Mouse (Mus musculus) gastrocnemius, adult 8-10 months (tissue): ENCODE measurements around the gene Wnt4. TPM values are rescaled to one million over a fixed set of nuclear protein-coding genes. Genes with fewer than 3 reads are reported as not detected.

Source experiments
- DNase-seq, 2 experiments: peaks; one replicate each; pipeline ENCODE4 v3.0.0; 2022; ENCODE audit warnings: low spot score in 2 of 2
- total RNA-seq, 4 experiments: library from RNA; stranded (reverse); gene quantifications; 2 replicates each; pipeline ENCODE4 v1.2.4; 2022

The Wnt4 gene
- total RNA-seq, 4 experiments from 2014 or later: 12.3 to 17.7 (median 14.3) TPM

DNA sequence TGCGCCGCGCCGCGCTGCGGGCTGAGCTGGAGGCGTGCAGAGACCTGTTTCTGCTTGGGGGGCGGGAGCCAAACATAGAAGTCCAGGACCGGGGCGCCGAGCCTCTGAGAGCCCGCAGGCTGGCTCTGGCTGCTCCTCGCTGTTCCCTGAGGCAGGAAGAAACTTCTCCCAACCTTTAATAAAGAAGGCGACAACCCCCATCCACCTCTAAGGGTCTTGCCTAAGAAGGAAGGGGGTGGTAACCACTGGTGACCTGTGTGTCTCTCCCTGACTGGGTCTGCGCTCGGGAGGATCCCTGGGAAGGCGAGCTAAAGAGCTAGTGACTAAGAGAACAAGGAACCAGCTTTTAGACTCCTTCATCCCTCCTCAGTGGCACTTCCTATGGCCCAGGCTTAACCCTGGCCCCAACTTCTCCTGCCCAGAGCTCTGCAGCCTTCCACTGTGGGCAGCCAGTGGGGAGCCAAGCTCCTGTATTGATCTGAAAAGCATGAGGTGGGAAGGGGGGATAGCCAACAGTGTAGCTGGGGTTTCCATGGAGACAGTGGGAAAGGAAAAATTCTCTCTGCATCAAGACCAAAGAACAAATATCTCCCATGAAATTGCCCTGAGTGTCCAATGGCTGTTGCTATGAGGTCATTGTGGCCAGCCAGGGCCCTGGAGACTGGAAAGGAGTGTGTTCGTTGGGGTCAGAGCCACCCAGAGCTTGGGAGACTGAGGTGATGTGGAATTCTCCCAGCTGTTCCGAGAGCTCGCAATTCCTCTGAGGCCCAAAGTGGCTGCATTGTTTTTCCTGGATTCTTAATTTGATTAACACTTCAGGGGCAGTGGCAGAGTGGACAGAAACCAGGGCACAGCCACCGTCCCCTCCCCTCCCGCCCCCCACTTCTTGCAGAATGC, 1.1 kb downstream of the Wnt4 start:
- DNase-seq: no peak

DNA sequence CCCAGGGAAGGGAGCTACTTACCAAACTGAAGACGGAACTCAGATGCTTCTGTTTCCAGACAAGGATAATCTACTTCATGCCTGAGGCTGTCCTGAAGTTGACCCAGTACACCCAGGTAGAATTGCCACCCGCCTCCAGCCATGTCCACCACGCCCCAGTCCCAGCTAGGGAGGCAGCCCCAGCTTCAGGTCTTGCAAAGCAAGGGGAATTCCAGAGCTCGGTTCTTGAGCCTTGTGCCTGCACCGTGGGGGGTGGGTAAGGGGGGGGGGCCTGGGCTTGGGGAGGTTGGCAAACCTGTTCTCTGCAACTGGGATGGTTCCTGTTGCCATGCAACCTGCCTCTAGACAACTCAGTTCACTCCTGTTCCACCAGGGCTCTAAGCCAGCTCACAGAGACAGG, 2.1 kb downstream of the Wnt4 start:
- no peak for DNase-seq

DNA sequence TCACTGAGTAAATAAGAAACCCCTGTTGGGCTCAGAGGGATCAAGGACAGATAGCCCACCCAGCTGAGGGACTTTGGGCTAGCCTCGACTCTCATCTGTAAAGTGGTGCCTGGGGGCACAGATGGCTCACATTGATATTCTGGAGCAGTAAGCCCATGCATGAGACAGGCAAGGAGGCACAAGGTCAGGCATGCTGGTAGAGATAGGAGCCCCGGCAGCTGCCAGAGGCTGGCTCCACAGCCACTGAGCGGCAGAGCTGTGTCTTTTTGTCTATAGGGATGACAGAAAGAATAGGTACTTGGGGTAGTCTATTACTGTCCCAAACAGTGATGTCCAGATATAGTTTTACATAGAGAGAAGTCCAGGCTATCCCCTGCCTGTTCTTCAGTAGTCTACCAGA, 4.0 kb downstream of the Wnt4 start:
- no peak for DNase-seq

DNA sequence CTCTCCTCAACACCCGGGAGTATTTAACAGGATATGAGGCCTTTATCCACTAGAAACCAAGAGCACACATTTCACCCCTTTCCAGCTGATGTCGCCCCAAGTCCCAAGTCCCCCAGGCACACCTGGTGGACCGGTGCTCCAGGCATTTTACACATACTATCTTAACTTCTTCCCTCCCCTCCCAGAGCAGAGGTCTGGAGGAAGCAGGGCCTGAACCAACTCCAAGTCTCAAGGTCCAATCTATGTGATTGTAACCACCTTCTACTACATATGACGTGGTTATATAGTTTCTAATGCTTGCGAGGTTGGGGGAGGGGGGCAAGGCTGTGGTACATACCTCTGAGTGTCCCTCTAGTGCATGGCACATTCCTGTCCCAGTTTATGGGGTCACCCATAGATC, 4.8 kb downstream of the Wnt4 start:
- no peak for DNase-seq

DNA sequence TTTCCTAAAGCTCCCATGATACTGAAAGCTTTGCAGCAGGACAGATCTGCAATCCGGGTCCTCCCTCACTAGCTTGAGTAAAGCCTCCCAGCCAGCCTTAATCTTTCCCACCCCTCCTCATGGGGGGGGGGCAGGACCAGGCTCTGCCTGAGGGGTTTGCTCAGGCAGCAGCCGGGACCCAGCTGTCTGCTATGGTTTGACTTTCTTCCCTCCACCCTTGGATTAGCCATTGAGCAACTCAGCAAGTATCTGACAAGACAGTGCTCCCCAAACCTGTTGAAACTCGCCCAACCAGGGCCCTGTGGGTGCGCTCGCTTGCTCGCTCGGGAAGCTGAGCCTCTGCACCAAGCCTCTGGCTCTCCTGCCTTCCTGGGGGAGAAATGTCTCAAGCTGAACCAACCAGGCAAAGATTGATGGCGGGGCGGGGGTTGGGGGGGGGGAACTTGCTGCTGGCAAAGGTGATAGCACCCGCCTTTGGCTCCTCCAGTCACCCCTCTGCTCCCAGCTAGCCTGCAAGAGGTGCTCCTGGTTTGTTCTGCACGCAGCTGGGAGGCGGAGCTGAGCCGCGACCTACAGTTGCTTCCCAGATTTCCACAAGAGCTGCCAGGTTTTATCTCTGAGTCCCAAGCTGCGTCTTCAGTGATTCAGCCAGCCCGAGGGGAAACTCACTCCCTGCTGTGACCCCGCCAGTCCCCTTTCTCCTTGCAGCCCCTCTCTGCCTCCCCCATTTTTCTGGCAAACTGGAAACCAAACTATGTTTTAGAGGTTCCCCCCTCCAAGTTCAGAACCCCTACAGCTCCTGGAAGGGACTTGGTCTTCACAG, 5.5 kb downstream of the Wnt4 start:
- no peak for DNase-seq

DNA sequence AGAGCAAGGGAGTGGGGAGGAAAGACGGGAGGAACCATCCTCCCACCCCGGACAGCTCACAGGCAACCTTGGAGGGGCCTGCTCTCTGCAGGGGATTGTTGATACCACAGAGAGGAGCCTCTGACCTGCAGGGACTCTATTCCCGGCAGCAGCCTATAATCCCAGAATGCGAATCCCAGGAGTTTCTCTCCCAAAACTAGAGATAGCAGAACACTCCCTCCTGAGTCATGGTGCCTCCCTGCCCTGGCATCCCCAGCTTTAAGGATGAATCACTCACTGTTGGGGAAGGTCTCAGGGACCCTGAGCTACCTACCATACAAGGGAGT, 6.1 kb downstream of the Wnt4 start:
- DNase-seq: no peak

DNA sequence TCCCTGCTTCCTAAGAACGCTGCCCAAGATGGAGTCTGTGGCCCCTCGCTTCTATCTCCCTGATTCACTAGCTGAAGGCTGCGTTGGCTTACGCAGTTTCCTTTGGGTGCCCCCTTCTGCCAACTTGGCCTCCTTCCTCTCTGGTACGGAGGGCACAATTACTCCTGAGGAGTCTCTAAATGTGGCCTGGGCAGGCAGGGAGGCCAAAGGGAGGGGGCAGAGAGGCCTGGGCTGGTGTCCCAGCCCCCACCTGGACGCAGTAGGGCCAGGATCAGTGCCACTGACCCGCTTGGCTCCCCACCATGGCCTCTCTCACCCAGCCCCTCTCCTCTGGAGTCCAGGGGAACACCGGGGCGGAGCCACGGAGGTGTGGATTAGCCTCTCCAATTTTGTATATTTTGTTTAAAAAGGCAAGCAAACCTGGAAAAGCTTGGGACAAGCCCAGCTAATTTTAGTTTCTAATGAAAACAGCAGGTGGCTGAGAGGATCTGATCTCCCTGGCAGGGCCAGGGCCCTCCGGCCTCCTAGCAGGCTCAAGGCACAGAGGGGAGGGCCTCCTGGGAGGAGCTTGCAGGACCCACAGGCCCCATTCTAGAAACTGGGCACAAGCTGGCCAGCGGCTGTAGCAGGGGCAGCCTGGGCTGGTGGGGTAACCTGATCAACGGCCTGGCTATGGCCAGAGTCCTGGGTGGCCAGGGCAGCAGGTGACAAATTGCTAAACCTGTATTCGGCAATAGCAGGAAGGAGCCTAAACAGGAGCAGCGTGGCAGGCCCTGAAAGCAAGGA, 8.8 kb downstream of the Wnt4 start:
- peak; percentile 52 to 74 for DNase-seq

DNA sequence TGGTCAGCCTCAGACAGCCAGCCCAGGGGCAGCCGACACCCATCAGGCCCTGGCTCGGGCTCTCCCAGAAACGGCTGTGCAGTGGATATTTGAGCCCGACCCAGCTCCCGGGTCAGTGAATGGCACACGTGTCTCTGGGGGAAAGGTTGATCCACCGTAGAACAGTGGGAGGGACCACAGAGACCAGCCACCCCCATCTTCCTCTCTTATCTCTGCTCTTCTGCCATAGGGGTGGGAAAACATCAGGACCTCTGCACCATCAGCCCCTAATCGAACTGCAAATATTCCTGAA, 9.3 kb downstream of the Wnt4 start:
- DNase-seq: peak; percentile 39 to 56

DNA sequence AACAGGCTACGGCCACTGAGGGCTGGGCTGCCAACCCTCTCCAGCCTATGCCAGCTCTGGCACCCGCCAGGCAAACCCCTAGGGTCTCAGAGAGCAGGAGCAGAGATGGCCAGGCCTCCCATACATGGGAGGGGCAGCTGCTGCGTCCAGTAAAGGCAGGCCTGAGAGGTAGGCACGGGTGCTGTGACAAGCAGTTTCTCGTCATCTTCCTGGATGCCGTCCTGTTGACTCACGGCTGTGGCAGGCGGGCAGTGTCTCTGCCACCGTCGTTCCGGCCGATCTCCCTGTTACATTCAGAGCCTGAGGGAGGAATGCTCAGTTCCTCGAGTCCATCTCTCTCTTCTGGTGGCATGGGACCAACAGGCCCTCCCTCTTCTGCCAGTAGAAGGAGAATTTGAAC, 9.9 kb downstream of the Wnt4 start:
- DNase-seq: peak; percentile 32 to 40

DNA sequence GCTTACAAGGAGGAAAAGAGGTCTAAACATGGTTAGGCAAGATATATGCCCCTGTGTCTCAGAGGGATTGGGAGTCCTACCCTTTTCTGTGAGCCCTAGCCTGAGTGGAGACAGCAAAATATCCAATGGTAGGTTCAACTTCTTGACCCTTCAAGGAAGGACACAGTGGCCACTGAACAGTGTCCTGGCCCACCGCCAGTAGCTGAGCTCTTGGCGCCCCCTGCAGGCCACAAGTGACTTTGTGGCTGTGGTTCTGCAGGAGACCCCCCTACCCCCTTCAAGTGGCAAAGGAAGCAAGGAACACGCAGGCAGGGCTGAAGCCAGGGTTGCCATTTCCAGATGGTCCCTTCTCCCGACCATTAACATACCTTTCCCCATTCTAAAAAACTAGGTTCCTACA, 10.5 kb downstream of the Wnt4 start:
- peak in 1 of 2 experiments; percentile 33 for DNase-seq

DNA sequence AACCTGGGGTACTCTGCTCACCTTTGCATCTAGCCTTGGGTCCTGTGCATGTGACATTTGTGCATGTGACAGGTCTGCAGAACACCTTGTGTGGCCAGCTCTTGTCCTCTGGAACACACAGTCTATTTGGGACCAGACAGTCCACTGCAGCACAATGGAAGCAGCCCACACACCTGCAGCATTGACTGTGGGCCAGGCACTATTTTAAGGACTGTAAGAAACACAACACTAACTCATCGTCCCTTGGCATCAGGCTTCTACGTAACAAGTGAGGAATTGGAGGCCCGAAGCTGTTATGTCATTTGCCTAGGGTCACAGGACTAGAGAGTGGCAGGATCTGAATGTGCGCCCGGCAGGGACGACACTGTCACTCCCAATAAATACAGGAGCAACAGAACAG, 12.4 kb downstream of the Wnt4 start:
- DNase-seq: no peak

DNA sequence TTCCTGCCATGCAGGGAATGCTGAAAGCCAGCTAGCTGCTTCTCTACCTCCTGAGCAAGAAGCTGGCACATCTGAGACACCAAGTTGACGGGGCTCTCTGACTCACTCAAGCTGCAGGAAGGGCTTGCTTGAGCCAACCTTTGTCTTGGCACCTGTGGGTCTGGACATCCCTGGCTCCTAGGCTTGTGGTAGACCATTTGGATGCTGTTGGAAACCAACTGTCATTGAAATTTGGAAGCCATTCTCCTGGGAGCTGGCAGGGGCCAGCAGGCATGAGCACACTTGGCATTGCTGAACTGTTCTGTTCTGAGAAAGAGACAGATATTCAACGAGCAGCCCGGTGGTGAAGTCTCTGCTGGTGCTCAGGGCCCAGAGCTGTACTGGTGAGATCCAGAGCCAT, 13.0 kb downstream of the Wnt4 start:
- DNase-seq: no peak

DNA sequence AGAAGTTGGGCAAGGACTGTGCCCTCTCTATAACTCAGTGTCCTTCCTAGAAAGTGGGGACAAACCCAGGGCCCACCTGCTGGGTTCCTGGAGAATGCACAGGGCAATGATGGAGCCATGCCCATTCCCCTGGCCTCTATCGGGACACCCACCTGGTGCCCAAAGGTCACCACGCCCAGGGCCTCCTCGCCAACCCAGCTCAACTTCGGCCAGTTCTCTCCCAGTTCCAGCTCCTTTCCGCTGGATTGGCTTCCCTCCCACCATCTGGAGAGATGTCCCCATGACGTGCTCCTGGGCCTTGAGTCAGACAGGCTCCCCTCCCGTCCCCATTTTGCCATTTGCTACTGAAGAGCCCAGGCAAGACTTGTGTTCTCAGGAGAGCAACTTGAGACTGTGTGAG, 15.3 kb downstream of the Wnt4 start:
- peak; percentile 41 to 44 for DNase-seq

DNA sequence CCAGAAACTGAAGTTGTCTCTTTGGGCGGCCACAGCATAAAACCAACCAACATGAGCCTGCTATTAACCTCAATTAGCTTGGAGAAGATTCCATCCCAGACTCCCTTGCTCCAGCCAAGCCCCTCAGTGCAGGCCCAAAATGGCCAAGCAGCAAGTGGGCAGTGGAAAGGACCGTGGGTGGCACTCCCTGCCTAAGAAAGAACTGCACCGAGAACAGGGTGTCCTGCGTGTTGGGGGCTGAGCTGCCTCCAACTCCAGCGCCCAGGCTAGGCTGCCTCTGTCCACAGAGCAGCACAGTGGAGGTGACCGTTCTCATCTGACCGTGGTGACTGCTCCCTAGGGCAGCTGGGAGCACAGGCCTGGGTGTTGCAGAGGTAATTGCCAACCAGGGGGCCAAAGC, 16.7 kb downstream of the Wnt4 start:
- DNase-seq: no peak

DNA sequence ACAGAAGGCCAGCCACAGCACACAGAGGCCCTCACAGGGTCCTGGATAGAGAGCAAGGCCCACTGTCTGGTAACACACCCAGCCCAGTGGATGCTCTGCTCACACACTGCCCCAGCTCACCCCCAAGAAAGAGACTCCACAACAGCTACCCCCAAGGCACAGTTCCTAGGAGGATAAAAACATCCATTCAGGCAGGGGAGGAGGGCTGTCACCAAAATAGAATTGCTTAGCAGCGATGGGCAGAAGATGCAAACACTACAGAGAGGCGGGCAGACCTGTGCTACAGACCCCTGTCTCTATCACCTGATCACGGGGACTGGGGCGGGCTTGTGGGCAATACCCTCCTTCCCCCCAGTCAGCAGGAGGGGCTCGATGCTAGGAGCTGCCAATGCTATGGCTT, 17.2 kb downstream of the Wnt4 start:
- no peak for DNase-seq

DNA sequence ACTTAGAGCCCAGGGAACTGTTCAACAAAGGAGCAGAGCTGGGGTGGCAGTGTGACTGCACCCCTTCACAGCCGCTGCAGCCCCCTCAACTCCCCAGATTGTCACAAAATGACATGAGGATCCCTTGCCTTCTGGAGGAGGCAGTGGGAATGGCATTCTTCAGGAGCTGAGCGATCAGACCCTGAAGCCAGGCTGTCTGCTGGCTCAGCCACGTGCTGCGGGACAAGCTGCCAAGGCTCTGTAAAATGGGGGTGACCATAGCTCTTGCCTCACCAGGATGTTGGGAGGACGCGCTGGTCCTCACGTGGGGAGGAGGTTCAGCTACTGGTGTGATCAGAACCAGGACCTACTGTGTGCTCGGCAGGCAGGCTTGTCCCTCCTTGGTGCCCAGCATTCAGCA, 17.7 kb downstream of the Wnt4 start:
- no peak for DNase-seq

DNA sequence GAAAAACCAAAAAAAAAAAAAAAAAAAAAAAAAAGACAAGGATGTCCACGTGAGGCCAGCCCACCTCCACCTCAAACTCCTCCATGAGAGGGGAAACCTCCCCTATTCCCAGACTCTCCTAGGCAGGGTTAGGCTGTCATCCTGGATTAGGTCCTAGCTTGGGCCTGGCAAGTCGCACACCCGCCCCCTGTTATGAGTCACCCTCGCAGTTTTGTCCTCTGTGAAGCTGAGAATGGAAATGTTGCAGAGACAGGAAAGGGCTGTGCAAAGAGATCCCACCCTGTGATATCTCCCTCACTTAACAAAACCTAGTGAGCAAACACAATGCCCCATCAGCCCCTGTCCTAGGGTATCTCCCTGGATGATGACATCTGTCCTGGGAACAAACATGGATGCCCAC, 20.3 kb downstream of the Wnt4 start:
- no peak for DNase-seq

DNA sequence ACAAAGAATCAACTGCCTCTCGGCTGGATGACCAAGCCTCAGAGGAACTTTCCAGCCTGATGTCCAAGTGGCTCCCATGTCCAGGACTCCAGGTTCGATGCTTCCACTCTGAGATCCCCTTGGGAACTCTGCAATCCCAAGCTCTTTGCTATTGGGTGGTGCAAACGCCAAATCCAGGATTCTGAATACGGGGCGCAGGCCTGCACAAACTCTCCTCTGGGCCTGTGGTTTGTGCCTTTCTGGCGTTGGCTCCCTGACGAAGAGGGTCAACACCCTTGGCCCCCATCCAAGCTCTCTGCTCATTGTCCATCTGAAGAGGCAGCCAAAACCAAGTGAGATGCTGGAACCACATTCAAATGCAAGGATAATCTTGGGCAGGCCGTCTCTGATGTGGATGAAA, 21.1 kb downstream of the Wnt4 start:
- peak; percentile 41 to 45 for DNase-seq

DNA sequence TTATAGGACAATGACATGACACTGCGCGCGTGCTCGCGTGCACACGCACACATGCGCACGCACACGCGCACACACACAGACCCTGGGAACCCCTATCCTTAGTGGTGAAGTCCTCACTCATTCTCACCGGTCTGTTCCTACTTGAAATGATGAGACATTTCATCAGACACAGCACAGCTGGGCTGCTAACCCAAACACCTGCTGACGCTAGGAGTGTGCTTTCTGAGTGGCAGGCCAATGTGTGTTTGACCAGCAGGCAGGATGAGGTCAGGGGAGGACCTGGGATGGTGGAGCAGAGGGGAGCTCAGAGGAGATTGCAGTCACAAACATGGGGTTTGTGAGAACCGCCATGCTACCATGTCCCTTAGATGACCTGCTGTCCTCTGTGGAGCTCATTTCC, 22.9 kb downstream of the Wnt4 start:
- no peak for DNase-seq

DNA sequence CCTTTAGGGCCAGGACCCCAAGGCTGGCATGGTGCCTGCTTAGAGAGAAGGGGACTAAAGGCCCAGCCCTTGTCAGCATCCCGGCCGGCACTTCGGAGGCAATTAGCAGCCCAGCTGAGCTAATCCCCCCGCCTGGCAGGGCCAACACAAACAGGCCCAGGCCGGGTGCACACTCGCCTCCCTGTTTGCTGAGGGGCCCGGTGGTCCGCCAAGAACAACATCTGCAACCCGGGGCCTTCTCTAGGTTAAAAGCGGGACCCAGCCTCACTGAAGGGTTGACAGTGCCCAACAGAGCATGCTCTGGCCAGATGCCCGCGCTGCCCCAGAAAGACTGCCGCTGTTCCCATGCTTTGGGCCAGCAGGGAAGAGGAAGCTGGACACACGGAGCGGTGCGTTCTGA, 24.3 kb downstream of the Wnt4 start:
- DNase-seq: no peak

DNA sequence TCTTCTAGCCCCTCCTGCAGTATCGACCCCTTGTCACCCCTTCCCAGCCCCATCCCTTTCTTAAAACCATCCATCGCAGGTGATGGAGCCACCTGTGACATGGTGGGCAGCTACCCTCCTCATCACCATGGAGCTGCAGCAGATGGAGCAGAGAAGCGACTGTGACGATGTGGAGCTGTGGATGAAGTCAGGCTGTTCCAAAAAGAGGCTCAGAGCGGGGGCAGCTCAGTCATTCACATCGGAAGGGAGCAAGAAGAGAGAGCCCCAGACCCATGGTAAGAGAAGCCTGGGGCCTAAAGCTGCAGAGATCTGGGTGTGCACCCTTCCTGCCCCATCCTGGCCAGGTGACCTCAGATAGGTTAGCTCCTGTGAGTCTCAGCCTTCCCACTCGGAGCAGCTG, 26.8 kb downstream of the Wnt4 start:
- DNase-seq: no peak

DNA sequence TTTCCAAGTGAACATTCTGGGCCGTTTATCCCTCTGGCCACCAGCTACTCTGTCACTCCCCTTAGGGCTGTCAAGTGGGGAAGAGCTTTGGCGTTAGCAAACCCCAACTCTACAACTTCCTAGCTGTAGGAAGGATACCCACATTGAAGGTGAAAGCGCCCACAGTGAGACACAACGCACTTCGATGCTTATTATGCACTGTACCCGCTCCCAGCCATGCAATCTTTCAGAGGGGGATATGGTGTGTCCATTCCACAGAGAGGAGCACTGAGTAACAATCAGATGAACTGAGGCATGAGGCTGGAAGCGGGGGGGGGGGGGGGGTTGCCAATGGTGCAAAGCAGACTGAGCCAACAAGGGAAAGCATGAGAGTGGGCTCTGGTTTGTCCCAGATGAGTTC, 27.8 kb downstream of the Wnt4 start:
- no peak for DNase-seq
